Mouse (Mus musculus) CH12.LX (cell line): Measurements from ENCODE around the gene Phykpl. TPM values are rescaled to one million over a fixed set of nuclear protein-coding genes. Genes with fewer than 3 reads are reported as not detected.

Experiments used
- DNase-seq: peaks from one replicate; pipeline ENCODE4 v3.0.0-alpha.2; 2013; ENCODE audit errors: extremely low read depth
- H3K27ac ChIP-seq: 2 replicates; pipeline ENCODE4 v1.5.1; 2012; ENCODE audit warnings: low read depth, mild to moderate bottlenecking, control low read depth, moderate library complexity; ENCODE audit not compliant: insufficient read depth
- H3K27me3 ChIP-seq: replicated peaks from 2 replicates; pipeline ENCODE3; 2012; ENCODE audit warnings: inconsistent platforms
- H3K36me3 ChIP-seq, 2 experiments: replicated peaks in 1 of 2; 2 replicates each; pipeline versions ENCODE3 to v1.6.1; 2012; ENCODE audit warnings: inconsistent platforms in 1 of 2, low read length in 1 of 2, mild to moderate bottlenecking in 1 of 2, mixed read lengths in 1 of 2, moderate library complexity in 1 of 2; ENCODE audit not compliant: control insufficient read depth in 1 of 2, insufficient read depth in 1 of 2
- H3K4me1 ChIP-seq, 2 experiments: 2 replicates each; pipeline ENCODE4 v1.6.1; 2012; ENCODE audit warnings: inconsistent platforms in 1 of 2, moderate library complexity in 1 of 2; ENCODE audit not compliant: insufficient read depth in 2 of 2, control insufficient read depth in 1 of 2
- H3K4me2 ChIP-seq: 2 replicates; pipeline ENCODE4 v1.6.1; 2012; ENCODE audit warnings: low read depth, mild to moderate bottlenecking, control low read depth; ENCODE audit not compliant: poor library complexity, insufficient read depth, severe bottlenecking
- H3K4me3 ChIP-seq, 3 experiments: fragments of 150-350 bp in 1 of 3; sonication (generic) in 1 of 3; replicated peaks in 1 of 3; 2 replicates each; pipeline versions ENCODE3 to v1.5.1; 2011 to 2012; ENCODE audit warnings: low read depth in 2 of 3, low read length in 2 of 3, mild to moderate bottlenecking in 2 of 3, moderate library complexity in 2 of 3, control low read depth in 1 of 3, improper control_type of control experiment in 1 of 3, inconsistent platforms in 1 of 3, mixed read lengths in 1 of 3; ENCODE audit not compliant: poor library complexity in 1 of 3
- H3K79me2 ChIP-seq: replicated peaks from 2 replicates; pipeline ENCODE4 v1.6.1; 2012; ENCODE audit warnings: mild to moderate bottlenecking, moderate library complexity; ENCODE audit not compliant: control insufficient read depth, poor library complexity, insufficient read depth, severe bottlenecking; ENCODE audit errors: extremely low read depth
- H3K9ac ChIP-seq: 2 replicates; pipeline ENCODE4 v1.6.1; 2012; ENCODE audit warnings: low read depth, mild to moderate bottlenecking, control low read depth, moderate library complexity; ENCODE audit not compliant: insufficient read depth
- H3K9me3 ChIP-seq: replicated peaks from 2 replicates; pipeline ENCODE3; 2012; ENCODE audit warnings: low read length, inconsistent platforms, mixed read lengths
- CHD1 ChIP-seq: IDR thresholded peaks from 2 replicates; pipeline ENCODE4 v1.6.1; 2012; ENCODE audit warnings: low read depth, low read length, improper control_type of control experiment, inconsistent platforms
- CTCF ChIP-seq, 2 experiments: IDR thresholded peaks in 1 of 2; conservative IDR thresholded peaks in 1 of 2; 2 replicates each; pipeline ENCODE4 v1.5.1; 2011 to 2012; ENCODE audit warnings: low read depth in 2 of 2, low read length in 2 of 2, improper control_type of control experiment in 1 of 2, inconsistent platforms in 1 of 2, mild to moderate bottlenecking in 1 of 2, moderate library complexity in 1 of 2
- E2F4 ChIP-seq: IDR thresholded peaks from 2 replicates; pipeline ENCODE4 v1.6.1; 2011; ENCODE audit warnings: low read depth, low read length, improper control_type of control experiment; ENCODE audit not compliant: insufficient replicate concordance
- ELF1 ChIP-seq: IDR thresholded peaks from 2 replicates; pipeline ENCODE4 v1.6.1; 2014; ENCODE audit warnings: low read depth, mild to moderate bottlenecking, inconsistent platforms, low read length, improper control_type of control experiment
- EP300 ChIP-seq: IDR thresholded peaks from 2 replicates; pipeline ENCODE4 v1.6.1; 2011; ENCODE audit warnings: low read length, improper control_type of control experiment
- GABPA ChIP-seq: IDR thresholded peaks from 2 replicates; pipeline ENCODE4 v1.6.1; 2012; ENCODE audit warnings: low read depth, low read length, improper control_type of control experiment, inconsistent platforms; ENCODE audit not compliant: insufficient replicate concordance
- HCFC1 ChIP-seq: IDR thresholded peaks from 2 replicates; pipeline ENCODE4 v1.6.1; 2012; ENCODE audit warnings: low read depth, mild to moderate bottlenecking, inconsistent platforms, low read length, improper control_type of control experiment
- JUN ChIP-seq: IDR thresholded peaks from 2 replicates; pipeline ENCODE4 v1.6.1; 2011; ENCODE audit warnings: low read depth, mild to moderate bottlenecking, low read length, improper control_type of control experiment, moderate library complexity; ENCODE audit not compliant: insufficient read depth
- MAFK ChIP-seq: IDR thresholded peaks from 2 replicates; pipeline ENCODE4 v1.6.1; 2011; ENCODE audit warnings: low read length, improper control_type of control experiment; ENCODE audit not compliant: insufficient replicate concordance
- MAZ ChIP-seq: IDR thresholded peaks from 2 replicates; pipeline ENCODE4 v1.6.1; 2012; ENCODE audit warnings: low read depth, mild to moderate bottlenecking, inconsistent platforms, low read length, improper control_type of control experiment, moderate library complexity
- MEF2A ChIP-seq: IDR thresholded peaks from 2 replicates; pipeline ENCODE4 v1.6.1; 2014; ENCODE audit warnings: low read depth, mild to moderate bottlenecking, inconsistent platforms, low read length, improper control_type of control experiment, borderline replicate concordance
- MXI1 ChIP-seq: IDR thresholded peaks from 2 replicates; pipeline ENCODE4 v1.6.1; 2011; ENCODE audit warnings: mild to moderate bottlenecking, low read depth, low read length, improper control_type of control experiment
- MYC ChIP-seq: IDR thresholded peaks from 2 replicates; pipeline ENCODE4 v1.6.1; 2011; ENCODE audit warnings: low read depth, mild to moderate bottlenecking, improper control_type of control experiment, low read length
- NELFE ChIP-seq: IDR thresholded peaks from 2 replicates; pipeline ENCODE4 v1.6.1; 2011; ENCODE audit warnings: low read depth, low read length, improper control_type of control experiment
- NRF1 ChIP-seq: IDR thresholded peaks from 2 replicates; pipeline ENCODE4 v1.6.1; 2014; ENCODE audit warnings: low read depth, mild to moderate bottlenecking, inconsistent platforms, low read length, improper control_type of control experiment, moderate library complexity
- PAX5 ChIP-seq: IDR thresholded peaks from 2 replicates; pipeline ENCODE4 v1.6.1; 2012; ENCODE audit warnings: low read length, inconsistent platforms, mixed read lengths
- POLR2A ChIP-seq: IDR thresholded peaks from 2 replicates; pipeline ENCODE4 v1.6.1; 2011; ENCODE audit warnings: low read depth, mild to moderate bottlenecking, improper control_type of control experiment, low read length
- POLR2AphosphoS2 ChIP-seq: IDR thresholded peaks from 2 replicates; pipeline ENCODE4 v1.6.1; 2011; ENCODE audit warnings: low read depth, low read length, improper control_type of control experiment
- RAD21 ChIP-seq: IDR thresholded peaks from 2 replicates; pipeline ENCODE4 v1.6.1; 2011; ENCODE audit warnings: low read depth, mild to moderate bottlenecking, low read length, improper control_type of control experiment, moderate library complexity
- RCOR1 ChIP-seq: conservative IDR thresholded peaks from 2 replicates; pipeline ENCODE4 v1.6.1; 2012; ENCODE audit warnings: low read depth, mild to moderate bottlenecking, inconsistent platforms, low read length, improper control_type of control experiment
- SIN3A ChIP-seq: IDR thresholded peaks from 2 replicates; pipeline ENCODE4 v1.6.1; 2012; ENCODE audit warnings: low read length, improper control_type of control experiment, inconsistent platforms
- SMC3 ChIP-seq: IDR thresholded peaks from 2 replicates; pipeline ENCODE4 v1.6.1; 2011; ENCODE audit warnings: low read depth, low read length, improper control_type of control experiment
- TBP ChIP-seq: conservative IDR thresholded peaks from 2 replicates; pipeline ENCODE4 v1.6.1; 2011; ENCODE audit warnings: low read depth, low read length, improper control_type of control experiment
- TCF12 ChIP-seq: IDR thresholded peaks from 2 replicates; pipeline ENCODE4 v1.6.1; 2014; ENCODE audit warnings: low read depth, mild to moderate bottlenecking, inconsistent platforms, low read length, improper control_type of control experiment
- USF1 ChIP-seq: IDR thresholded peaks from 2 replicates; pipeline ENCODE4 v1.6.1; 2014; ENCODE audit warnings: low read depth, mild to moderate bottlenecking, inconsistent platforms, low read length, improper control_type of control experiment
- USF2 ChIP-seq: conservative IDR thresholded peaks from 2 replicates; pipeline ENCODE4 v1.6.1; 2011; ENCODE audit warnings: low read depth, low read length, improper control_type of control experiment
- ZC3H11A ChIP-seq: IDR thresholded peaks from 2 replicates; pipeline ENCODE4 v1.6.1; 2012; ENCODE audit warnings: low read depth, mild to moderate bottlenecking, inconsistent platforms, low read length, improper control_type of control experiment
- ZKSCAN1 ChIP-seq: IDR thresholded peaks from 2 replicates; pipeline ENCODE4 v1.6.1; 2012; ENCODE audit warnings: low read depth, inconsistent platforms, low read length, improper control_type of control experiment, borderline replicate concordance
- ZMIZ1 ChIP-seq: IDR thresholded peaks from 2 replicates; pipeline ENCODE4 v1.6.1; 2012; ENCODE audit warnings: low read depth, mild to moderate bottlenecking, inconsistent platforms, low read length, improper control_type of control experiment
- ZNF384 ChIP-seq: IDR thresholded peaks from 2 replicates; pipeline ENCODE4 v1.6.1; 2012; ENCODE audit warnings: low read depth, low read length, improper control_type of control experiment, inconsistent platforms
- dilution Hi-C: fragments of 300-500 bp; cut with MboI; formaldehyde crosslinking; loops from 2 replicates; pipeline ENCODE4 v1.14.3; 2020; ENCODE audit warnings: low sequenced_read_pairs; ENCODE audit not compliant: extremely low pct_unique_long_range_greater_than_20kb, extremely low pct_ligation_motif_present
- in situ Hi-C: fragments of 300-500 bp; cut with MboI; formaldehyde crosslinking; loops from 3 replicates; pipeline ENCODE4 v1.14.3; 2019; ENCODE audit warnings: low sequenced_read_pairs, low pct_ligation_motif_present, low pct_unique_long_range_greater_than_20kb, mixed read lengths
- polyA plus RNA-seq: library from polyadenylated mRNA; unstranded; fragments of >175 nt; gene quantifications from 2 replicates; pipeline ENCODE4 v1.2.1, GENCODE M21; 2012; ENCODE audit warnings: low read depth; ENCODE audit not compliant: insufficient read length
- total RNA-seq, 2 experiments: library from RNA; depleted of rRNA; stranded (reverse); fragments of 300-350 nt in 1 of 2; fragments of >200 nt in 1 of 2; gene quantifications; 2 replicates each; pipeline ENCODE4 v1.2.3; 2012 to 2014

Gene Phykpl
- total and polyA plus RNA-seq, 3 experiments: 25.2 to 44.0 (median 30.9) TPM

GRCm38 (mm10) chr11:51594715-51595350 is 10.3 kb downstream of the Phykpl start:
- peaks cover 0 to 20% of the 10 kb centered on the region in 2 experiments; a peak in 1 of 4 replicates for H3K4me1 ChIP-seq
- dilution Hi-C loops: no loop called here
- H3K27ac ChIP-seq: no peak overlapping the region
- H3K36me3 ChIP-seq: peaks cover 87 to 96% of the 10 kb centered on the region in 2 experiments
- H3K9ac ChIP-seq: no peak overlapping the region
- no peak overlapping the region for H3K4me2 ChIP-seq
- no peak for DNase-seq
- no peaks in the 10 kb centered on the region for H3K9me3 ChIP-seq
- no peak overlapping the region for H3K4me3 ChIP-seq
- TF ChIP-seq POLR2A: peak; percentile 53
- no peak for TF ChIP-seq E2F4
- TF ChIP-seq TBP: 0 out of 2 replicates have a peak, but pooled peaks have one; percentile 28
- TF ChIP-seq, all 38 proteins: peak for 2
- Histone ChIP-seq H3K79me2 (peaks cover 2% of the 10 kb centered on the region; the same call in 1 of the 2 replicates), H3K27me3 (no peaks in the 10 kb centered on the region)
- in situ Hi-C loops: no loop called here

GRCm38 (mm10) chr11:51595459-51596083 is 11.0 kb downstream of the Phykpl start:
- H3K79me2 ChIP-seq: peaks cover 9% of the 10 kb centered on the region
- dilution Hi-C loops (no loop called here), in situ Hi-C loops (no loop called here)
- peaks cover 91 to 98% of the 10 kb centered on the region in 2 experiments for H3K36me3 ChIP-seq
- H3K4me2 ChIP-seq: no peak overlapping the region
- no peak overlapping the region for H3K4me3 ChIP-seq
- H3K27ac ChIP-seq: no peak overlapping the region
- H3K4me1 ChIP-seq: peaks cover 0 to 22% of the 10 kb centered on the region in 2 experiments; a peak in 1 of 4 replicates
- DNase-seq: no peak
- no peak overlapping the region for H3K9ac ChIP-seq
- no peaks in the 10 kb centered on the region for H3K9me3 ChIP-seq
- H3K27me3 ChIP-seq: no peaks in the 10 kb centered on the region
- TF ChIP-seq TBP (no peak), MAFK (0 out of 2 replicates have a peak, but pooled peaks have one; percentile 28), ELF1 (no peak), RAD21 (no peak), SIN3A (peak; percentile 59; the same call in 1 of the 2 replicates), ZKSCAN1 (no peak), E2F4 (0 out of 2 replicates have a peak, but pooled peaks have one; percentile 43), TCF12 (no peak), CHD1 (peak; percentile 78; the same call in 1 of the 2 replicates), NRF1 (no peak), ZC3H11A (no peak), PAX5 (no peak), CTCF (conservative IDR thresholded peaks at IDR 0.05 in 1 of 2, IDR thresholded peaks at IDR 0.05 in 1 of 2; ENCODE audit: low read depth in 2 of 2, low read length in 2 of 2) (no peak), USF2 (no peak), ZMIZ1 (peak; percentile 77), RCOR1 (peak; percentile 34; the same call in 1 of the 2 replicates), NELFE (peak; percentile 45; the same call in 1 of the 2 replicates), EP300 (no peak), MYC (peak; percentile 27; the same call in 1 of the 2 replicates), POLR2A (no peak), HCFC1 (no peak), ZNF384 (no peak), MEF2A (no peak), MAZ (0 out of 2 replicates have a peak, but pooled peaks have one; percentile 22), POLR2AphosphoS2 (peak; percentile 87; the same call in 1 of the 2 replicates), JUN (no peak), USF1 (no peak), SMC3 (no peak; the same call in 1 of the 2 replicates), MXI1 (0 out of 2 replicates have a peak, but pooled peaks have one; percentile 47), GABPA (no peak)
